Mouse (Mus musculus): ENCODE measurements around the gene Zfp961. TPM values are rescaled to one million over a fixed set of nuclear protein-coding genes. Genes with fewer than 3 reads are reported as not detected.
"Not testable (repeated sequence)": the region's sequence is repeated elsewhere in the genome, so short reads cannot be mapped to it uniquely, and the experiment has no call there.

The Zfp961 gene
- polyA plus RNA-seq, 2 experiments, result 8.4 to 9.2 TPM

DNA sequence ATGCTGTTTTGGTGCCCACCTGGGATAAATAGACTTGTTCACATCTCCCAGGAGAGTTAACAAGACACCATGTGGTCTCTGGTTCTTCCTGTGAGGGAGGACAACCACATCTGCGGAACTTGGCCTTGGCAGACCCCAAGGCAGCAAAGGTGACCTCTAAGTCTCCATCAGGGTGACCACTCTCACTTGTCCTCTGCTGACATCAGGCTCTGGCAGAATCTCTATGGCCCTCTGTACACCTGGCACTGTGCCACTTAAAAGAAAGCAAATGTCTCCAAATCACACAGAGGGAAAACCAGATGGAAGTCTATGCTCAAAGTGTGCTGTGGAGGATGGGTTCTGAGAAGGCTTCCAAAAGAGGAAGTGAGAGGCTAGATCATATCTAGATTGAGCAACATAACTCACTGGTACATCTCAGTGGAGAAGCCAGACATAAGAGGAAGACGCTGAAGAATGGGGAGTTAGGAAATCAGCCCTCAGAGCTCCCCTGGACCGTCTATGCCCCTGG, 57.4 kb downstream of the Zfp961 start:
- Histone ChIP-seq H3K36me3 (replicated peaks; ENCODE audit: control insufficient read depth, insufficient read depth, low read depth) (no peaks in the 10 kb centered on the region), H3K27ac (no peak overlapping the region), H3K27me3 (ENCODE audit: control insufficient read depth, insufficient read depth, low read length) (no peaks in the 10 kb centered on the region), H3K4me1 (replicated peaks; ENCODE audit: control insufficient read depth in 2 of 2, insufficient read depth in 2 of 2, low read length in 1 of 2) (no peaks in the 10 kb centered on the region; a peak in 1 of 4 replicates), H3K9me3 (ENCODE audit: control insufficient read depth, low read length) (no peaks in the 10 kb centered on the region), H3K9ac (replicated peaks) (no peak overlapping the region), H3K4me3 (ENCODE audit: insufficient read depth in 1 of 2, low read depth in 2 of 2, low read length in 2 of 2) (no peak overlapping the region), H3K4me2 (ENCODE audit: low read depth) (no peak overlapping the region)
- DNase-seq (ENCODE audit: low read depth in 3 of 3, low spot score in 3 of 3) (peak; percentile 9 to 22 (median 10)), ATAC-seq (ENCODE audit: insufficient read depth) (no peak)
- TF ChIP-seq EP300 (IDR thresholded peaks at IDR 0.05; ENCODE audit: low read depth), result no peak
- no peak for TF ChIP-seq CTCF (IDR thresholded peaks at IDR 0.05; ENCODE audit: low read depth)
- WGBS (ENCODE audit: insufficient replicate concordance), result 14% methylated on average over 3 of the region's 3 CpGs

DNA sequence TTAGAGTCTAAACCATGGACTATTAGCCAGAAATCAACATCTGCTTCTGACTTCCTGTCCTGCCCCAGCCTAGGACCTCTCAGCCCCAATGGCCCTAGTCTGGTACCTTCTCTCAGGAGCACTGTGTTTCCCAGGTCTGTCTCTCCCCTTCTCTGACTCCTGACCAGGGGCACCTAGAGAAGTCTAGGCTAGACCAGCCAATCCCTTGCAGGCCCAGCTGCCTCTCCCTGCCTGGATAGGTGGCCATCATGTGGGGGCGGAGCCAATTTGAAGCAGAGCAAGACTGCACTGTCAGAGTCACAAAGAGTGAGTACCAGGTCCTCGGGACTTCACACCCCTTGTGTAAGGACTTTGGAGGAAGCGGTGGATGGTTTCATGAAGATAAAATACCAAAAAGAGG, 58.6 kb downstream of the Zfp961 start, which contains the start of gene Cyp4f18:
Cyp4f18 (minus strand) TSS at position 154 of the 400 bp plus-strand sequence.
- Histone ChIP-seq H3K27ac (no peak within 1 kb of the TSS), H3K4me3 (ENCODE audit: insufficient read depth in 1 of 2, low read depth in 2 of 2, low read length in 2 of 2) (no peak within 1 kb of the TSS)
- DNase-seq (ENCODE audit: low read depth in 3 of 3, low spot score in 3 of 3), result no peak

DNA sequence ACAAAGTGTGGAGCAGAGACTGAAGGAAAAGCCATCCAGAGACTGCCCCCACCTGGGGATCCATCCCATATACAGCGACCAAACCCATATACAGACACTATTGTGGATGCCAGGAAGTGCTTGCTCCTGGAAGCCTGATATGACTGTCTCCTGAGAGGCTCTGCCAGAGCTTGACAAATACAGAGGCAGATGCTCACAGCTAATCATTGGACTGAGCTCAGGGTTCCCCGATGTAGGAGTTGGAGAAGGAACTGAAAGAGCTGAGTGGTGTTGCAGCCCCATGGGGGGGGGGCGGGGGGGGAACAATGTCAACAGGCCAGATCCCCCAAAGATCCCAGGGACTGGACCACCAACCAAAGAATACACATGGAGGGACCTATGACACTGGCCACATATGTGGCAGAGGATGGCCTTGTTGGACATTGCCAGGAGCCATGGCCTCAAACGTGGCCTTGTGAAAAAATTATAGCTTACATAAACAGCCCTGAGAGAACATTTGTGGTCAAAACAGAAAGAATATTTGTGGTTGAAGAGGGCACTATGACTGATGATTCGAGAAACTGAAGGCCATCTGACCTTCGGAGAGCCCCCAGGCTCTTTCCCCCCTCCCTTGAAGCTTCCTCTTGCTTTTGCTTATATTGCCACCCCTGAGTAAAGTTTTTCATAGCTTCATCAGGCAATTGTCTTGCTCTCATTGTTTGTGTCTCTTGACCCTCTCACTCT, 62.8 kb downstream of the Zfp961 start:
- ATAC-seq (ENCODE audit: insufficient read depth); H3K27me3 ChIP-seq (ENCODE audit: control insufficient read depth, insufficient read depth, low read length); H3K4me2 ChIP-seq (ENCODE audit: low read depth); H3K4me3 ChIP-seq (ENCODE audit: insufficient read depth in 1 of 2, low read depth in 2 of 2, low read length in 2 of 2); DNase-seq (ENCODE audit: low read depth in 3 of 3, low spot score in 3 of 3); H3K9me3 ChIP-seq (ENCODE audit: control insufficient read depth, low read length); H3K4me1 ChIP-seq (replicated peaks; ENCODE audit: control insufficient read depth in 2 of 2, insufficient read depth in 2 of 2, low read length in 1 of 2); H3K27ac ChIP-seq; H3K36me3 ChIP-seq (replicated peaks; ENCODE audit: control insufficient read depth, insufficient read depth, low read depth); H3K9ac ChIP-seq (replicated peaks): not testable (repeated sequence)
- WGBS (ENCODE audit: insufficient replicate concordance), result 41% methylated on average over 6 of the region's 6 CpGs

More for the DNA sequence above, 58.6 kb downstream of the Zfp961 start, which contains the start of gene Cyp4f18:
- ATAC-seq (ENCODE audit: insufficient read depth), result no peak
- H3K9me3 ChIP-seq (ENCODE audit: control insufficient read depth, low read length), result no peaks in the 10 kb centered on the region
- no peaks in the 10 kb centered on the region; a peak in 1 of 4 replicates for H3K4me1 ChIP-seq (replicated peaks; ENCODE audit: control insufficient read depth in 2 of 2, insufficient read depth in 2 of 2, low read length in 1 of 2)
- H3K36me3 ChIP-seq (replicated peaks; ENCODE audit: control insufficient read depth, insufficient read depth, low read depth), result no peaks in the 10 kb centered on the region
- TF ChIP-seq EP300 (IDR thresholded peaks at IDR 0.05; ENCODE audit: low read depth) (no peak), CTCF (IDR thresholded peaks at IDR 0.05; ENCODE audit: low read depth) (no peak)
- H3K9ac ChIP-seq (replicated peaks), result no peak within 1 kb of the TSS
- no peaks in the 10 kb centered on the region for H3K27me3 ChIP-seq (ENCODE audit: control insufficient read depth, insufficient read depth, low read length)
- WGBS (ENCODE audit: insufficient replicate concordance), result 38% methylated on average over 3 of the region's 3 CpGs
- H3K4me2 ChIP-seq (ENCODE audit: low read depth), result no peak within 1 kb of the TSS

DNA sequence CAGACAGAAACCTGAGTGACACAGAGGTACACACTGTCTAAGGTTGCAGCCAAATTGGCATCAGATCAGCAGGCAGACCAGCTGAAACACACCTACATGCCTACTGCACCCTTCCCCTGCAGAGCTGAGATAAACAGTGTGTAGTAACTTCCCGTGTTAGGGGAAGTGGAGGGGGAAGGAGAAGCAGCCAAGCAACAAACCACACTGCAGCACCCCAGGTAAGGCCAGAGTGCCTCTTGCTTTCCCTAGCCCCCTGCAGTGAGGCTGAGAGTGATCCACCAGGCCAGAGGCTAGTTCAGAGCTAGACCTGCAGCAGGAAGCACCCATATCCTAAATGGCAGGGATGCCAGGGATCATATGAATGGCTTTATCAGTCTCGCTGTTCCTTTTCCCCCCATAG, 66.5 kb downstream of the Zfp961 start:
- not testable (repeated sequence) for H3K9ac ChIP-seq (replicated peaks); H3K4me1 ChIP-seq (replicated peaks; ENCODE audit: control insufficient read depth in 2 of 2, insufficient read depth in 2 of 2, low read length in 1 of 2); H3K4me3 ChIP-seq (ENCODE audit: insufficient read depth in 1 of 2, low read depth in 2 of 2, low read length in 2 of 2); ATAC-seq (ENCODE audit: insufficient read depth); H3K4me2 ChIP-seq (ENCODE audit: low read depth); H3K27me3 ChIP-seq (ENCODE audit: control insufficient read depth, insufficient read depth, low read length); H3K9me3 ChIP-seq (ENCODE audit: control insufficient read depth, low read length); DNase-seq (ENCODE audit: low read depth in 3 of 3, low spot score in 3 of 3); H3K27ac ChIP-seq; H3K36me3 ChIP-seq (replicated peaks; ENCODE audit: control insufficient read depth, insufficient read depth, low read depth)
- WGBS (ENCODE audit: insufficient replicate concordance), result 31% methylated on average over 2 of the region's 2 CpGs

DNA sequence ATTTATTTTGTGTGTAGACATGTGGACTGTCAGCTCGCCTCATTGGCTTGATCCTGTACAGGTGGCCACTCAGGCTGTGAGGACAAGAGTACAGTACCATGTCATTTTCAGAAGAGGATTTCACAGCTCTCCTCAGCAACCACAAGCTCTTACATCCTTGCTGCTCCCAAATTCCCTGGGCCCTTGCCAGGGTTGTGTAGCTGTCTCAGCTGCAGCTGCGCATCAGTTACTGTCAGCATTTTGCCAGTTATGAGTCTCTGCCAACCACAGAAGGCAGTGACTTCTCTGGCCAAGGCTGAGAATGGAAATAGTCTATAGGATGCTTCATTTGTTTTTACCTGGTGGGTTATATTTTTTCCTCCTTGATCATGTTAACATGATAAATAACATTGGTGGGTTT, 67.3 kb downstream of the Zfp961 start:
- H3K9me3 ChIP-seq (ENCODE audit: control insufficient read depth, low read length), result no peaks in the 10 kb centered on the region
- no peak for TF ChIP-seq EP300 (IDR thresholded peaks at IDR 0.05; ENCODE audit: low read depth)
- no peak for TF ChIP-seq CTCF (IDR thresholded peaks at IDR 0.05; ENCODE audit: low read depth)
- WGBS (ENCODE audit: insufficient replicate concordance), result 49% methylated on average over 2 of the region's 2 CpGs
- no peak overlapping the region for H3K4me2 ChIP-seq (ENCODE audit: low read depth)
- H3K9ac ChIP-seq (replicated peaks), result no peak overlapping the region
- no peaks in the 10 kb centered on the region for H3K4me1 ChIP-seq (replicated peaks; ENCODE audit: control insufficient read depth in 2 of 2, insufficient read depth in 2 of 2, low read length in 1 of 2)
- H3K27me3 ChIP-seq (ENCODE audit: control insufficient read depth, insufficient read depth, low read length), result no peaks in the 10 kb centered on the region
- H3K4me3 ChIP-seq (ENCODE audit: insufficient read depth in 1 of 2, low read depth in 2 of 2, low read length in 2 of 2), result no peak overlapping the region
- no peaks in the 10 kb centered on the region for H3K36me3 ChIP-seq (replicated peaks; ENCODE audit: control insufficient read depth, insufficient read depth, low read depth)
- no peak overlapping the region for H3K27ac ChIP-seq
- ATAC-seq (ENCODE audit: insufficient read depth) (no peak), DNase-seq (ENCODE audit: low read depth in 3 of 3, low spot score in 3 of 3) (no peak)

DNA sequence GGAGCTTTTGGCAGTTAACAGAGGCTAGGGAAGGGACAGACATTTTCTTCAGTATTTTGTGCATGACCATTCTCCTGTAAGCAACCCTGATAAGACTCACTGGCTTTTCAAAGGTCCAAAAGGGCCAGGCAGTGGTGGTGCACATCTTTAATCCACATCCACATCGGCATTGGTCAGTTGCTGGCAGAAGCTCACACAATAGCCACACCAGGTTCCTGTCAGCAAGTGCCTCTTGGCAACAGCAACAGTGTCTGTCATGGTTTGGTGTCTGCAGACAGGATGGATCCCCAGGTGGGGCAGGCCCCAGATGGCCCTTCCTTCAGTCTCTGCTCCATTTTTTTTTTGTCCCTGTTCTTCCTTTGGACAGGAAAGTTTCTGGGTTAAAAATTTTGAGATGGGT, 68.2 kb downstream of the Zfp961 start:
- not testable (repeated sequence) for H3K9me3 ChIP-seq (ENCODE audit: control insufficient read depth, low read length); H3K4me3 ChIP-seq (ENCODE audit: insufficient read depth in 1 of 2, low read depth in 2 of 2, low read length in 2 of 2); H3K9ac ChIP-seq (replicated peaks); H3K36me3 ChIP-seq (replicated peaks; ENCODE audit: control insufficient read depth, insufficient read depth, low read depth); H3K4me2 ChIP-seq (ENCODE audit: low read depth); DNase-seq (ENCODE audit: low read depth in 3 of 3, low spot score in 3 of 3); H3K27me3 ChIP-seq (ENCODE audit: control insufficient read depth, insufficient read depth, low read length); H3K27ac ChIP-seq; ATAC-seq (ENCODE audit: insufficient read depth); H3K4me1 ChIP-seq (replicated peaks; ENCODE audit: control insufficient read depth in 2 of 2, insufficient read depth in 2 of 2, low read length in 1 of 2)
- 57% methylated on average over 1 of the region's 1 CpGs for WGBS (ENCODE audit: insufficient replicate concordance)

Measured in liver, embryonic 14.5 days (tissue).